Comparison of ENCODE assay signal across 17 mouse cellular contexts in the genomic region with DNA sequence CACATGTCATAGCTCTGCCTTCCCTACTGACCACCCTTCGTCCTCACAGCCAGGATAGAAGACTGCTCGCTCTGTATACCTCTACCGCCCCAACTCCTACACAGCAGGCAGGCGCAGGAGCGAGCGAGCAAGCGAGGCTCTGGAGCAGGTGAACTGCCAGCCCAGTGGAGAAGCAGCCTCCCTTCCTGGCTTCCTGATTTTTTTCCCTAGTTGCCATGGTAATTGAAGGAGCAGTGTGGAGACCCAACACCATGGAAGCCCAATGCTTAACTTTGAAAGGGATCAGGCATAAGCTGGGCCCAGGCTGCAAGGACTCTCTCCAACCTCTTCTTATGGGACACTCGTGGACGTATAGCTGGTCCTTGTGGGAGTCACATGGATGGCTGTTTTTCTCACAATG. TPM values are rescaled to one million over a fixed set of nuclear protein-coding genes. Genes with fewer than 3 reads are reported as not detected.
A peak's percentile ranks its signal among the peaks of the same experiment; 100 is the strongest.
DNase-seq lines count a peak whose midpoint lies in the region; ATAC-seq lines count a peak whose summit lies in the region.
"Had no signal": no experiment of that assay in that cellular context is flagged by ENCODE, and none has a peak within 500 bp of the region (broad histone marks: within the 10 kb centered on the region; RNA-seq: fewer than 3 reads in every experiment).

No protein-coding gene starts in this region.

- H3K27ac ChIP-seq in hindbrain, embryonic 14.5 days: peak overlapping the region; percentile 24; the same call in 1 of the 2 replicates
- no peak overlapping the region for H3K27ac ChIP-seq in hindbrain, embryonic 11.5 days (ENCODE audit: low read depth, low read length)
- H3K27ac ChIP-seq in neural tube, embryonic 14.5 days (ENCODE audit: low read depth, low read length): no peak overlapping the region
- peak overlapping the region; percentile 44; the same call in 1 of the 2 replicates for H3K27ac ChIP-seq in forebrain, embryonic 14.5 days (ENCODE audit: low read depth, low read length)
- H3K27ac ChIP-seq: left cerebral cortex, adult 2 months; limb, embryonic 10.5 days; midbrain, embryonic 12.5 days; neural tube, embryonic 12.5 days had no signal

- no peak overlapping the region for H3K4me2 ChIP-seq in hindbrain, embryonic 14.5 days (replicated peaks)
- H3K4me2 ChIP-seq in hindbrain, embryonic 11.5 days (replicated peaks; ENCODE audit: low read depth, low read length): no peak overlapping the region
- H3K4me2 ChIP-seq in neural tube, embryonic 14.5 days (ENCODE audit: low read depth, low read length): no peak overlapping the region
- no peak overlapping the region for H3K4me2 ChIP-seq in forebrain, embryonic 14.5 days (ENCODE audit: low read length)
- H3K4me2 ChIP-seq: heart, embryonic 11.5 days; liver, embryonic 11.5 days; lung, embryonic 14.5 days; midbrain, embryonic 12.5 days; neural tube, embryonic 12.5 days had no signal

- no peak for DNase-seq in hindbrain, embryonic 14.5 days (ENCODE audit: low spot score)
- DNase-seq in hindbrain, embryonic 11.5 days (ENCODE audit: low spot score): no peak
- DNase-seq in neural tube, embryonic 10.5 days (ENCODE audit: extremely low spot score, low spot score): no peak
- DNase-seq in forebrain, embryonic 14.5 days (ENCODE audit: low spot score): peak; percentile 58
- DNase-seq in urinary bladder, postnatal 14 days (ENCODE audit: low spot score): no peak
- DNase-seq in testis, postnatal 10 days (ENCODE audit: low spot score): no peak
- DNase-seq: lung, postnatal 4 days; thymus, adult 18-20 months had no signal

- no peaks in the 10 kb centered on the region for H3K9me3 ChIP-seq in hindbrain, embryonic 14.5 days (ENCODE audit: control insufficient read depth, low read length)
- no peaks in the 10 kb centered on the region for H3K9me3 ChIP-seq in hindbrain, embryonic 11.5 days (ENCODE audit: control insufficient read depth, low read length)
- H3K9me3 ChIP-seq in neural tube, embryonic 14.5 days (ENCODE audit: control insufficient read depth, low read length): no peaks in the 10 kb centered on the region
- no peaks in the 10 kb centered on the region for H3K9me3 ChIP-seq in forebrain, embryonic 14.5 days (replicated peaks; ENCODE audit: control insufficient read depth, low read length)
- H3K9me3 ChIP-seq: limb, embryonic 10.5 days; midbrain, embryonic 12.5 days had no signal

- peaks cover 10% of the 10 kb centered on the region; the same call in 1 of the 2 replicates for H3K4me1 ChIP-seq in hindbrain, embryonic 14.5 days (replicated peaks; ENCODE audit: control insufficient read depth, insufficient read depth, low read length)
- no peaks in the 10 kb centered on the region; the same call in 1 of the 2 replicates for H3K4me1 ChIP-seq in hindbrain, embryonic 11.5 days (replicated peaks; ENCODE audit: control insufficient read depth, insufficient read depth, low read length)
- peaks cover 13% of the 10 kb centered on the region for H3K4me1 ChIP-seq in neural tube, embryonic 14.5 days (ENCODE audit: control insufficient read depth, insufficient read depth, low read length)
- H3K4me1 ChIP-seq in forebrain, embryonic 14.5 days (ENCODE audit: control insufficient read depth, insufficient read depth, low read length): peaks cover 8% of the 10 kb centered on the region; the same call in 1 of the 2 replicates

- H3K9ac ChIP-seq in hindbrain, embryonic 14.5 days: no peak overlapping the region
- no peak overlapping the region for H3K9ac ChIP-seq in hindbrain, embryonic 11.5 days (ENCODE audit: low read depth, low read length)
- H3K9ac ChIP-seq in neural tube, embryonic 14.5 days (replicated peaks; ENCODE audit: low read depth, low read length): no peak overlapping the region
- no peak overlapping the region for H3K9ac ChIP-seq in forebrain, embryonic 14.5 days (ENCODE audit: low read length)
- H3K9ac ChIP-seq: lung, embryonic 14.5 days; midbrain, embryonic 12.5 days; neural tube, embryonic 12.5 days had no signal

- peak; percentile 39; the same call in 1 of the 2 replicates for ATAC-seq in hindbrain, embryonic 14.5 days (ENCODE audit: low FRiP score)
- no peak for ATAC-seq in hindbrain, embryonic 11.5 days (ENCODE audit: low FRiP score)
- ATAC-seq in neural tube, embryonic 14.5 days (ENCODE audit: low read depth): 0 out of 2 replicates have a peak, but pooled peaks have one; percentile 6
- ATAC-seq in forebrain, embryonic 14.5 days: 0 out of 2 replicates have a peak, but pooled peaks have one; percentile 5

- 33% methylated on average over 9 of the region's 9 CpGs for WGBS in hindbrain, embryonic 14.5 days
- 30% methylated on average over 9 of the region's 9 CpGs for WGBS in hindbrain, embryonic 11.5 days
- 24% methylated on average over 9 of the region's 9 CpGs for WGBS in neural tube, embryonic 14.5 days
- WGBS in forebrain, embryonic 14.5 days: 28% methylated on average over 9 of the region's 9 CpGs

- no peaks in the 10 kb centered on the region for H3K36me3 ChIP-seq in hindbrain, embryonic 14.5 days (replicated peaks; ENCODE audit: control insufficient read depth, insufficient read depth)
- H3K36me3 ChIP-seq in hindbrain, embryonic 11.5 days (ENCODE audit: control insufficient read depth, insufficient read depth, low read length): no peaks in the 10 kb centered on the region
- H3K36me3 ChIP-seq in neural tube, embryonic 14.5 days (ENCODE audit: control insufficient read depth, insufficient read depth, low read length): no peaks in the 10 kb centered on the region
- no peaks in the 10 kb centered on the region for H3K36me3 ChIP-seq in forebrain, embryonic 14.5 days (ENCODE audit: control insufficient read depth, insufficient read depth, low read length)
- H3K36me3 ChIP-seq: limb, embryonic 10.5 days; midbrain, embryonic 12.5 days; neural tube, embryonic 12.5 days had no signal

- no peak overlapping the region for H3K4me3 ChIP-seq in hindbrain, embryonic 14.5 days (replicated peaks; ENCODE audit: low read length)
- H3K4me3 ChIP-seq in hindbrain, embryonic 11.5 days (ENCODE audit: low read depth, low read length): no peak overlapping the region
- no peak overlapping the region for H3K4me3 ChIP-seq in neural tube, embryonic 14.5 days (ENCODE audit: low read depth, low read length)
- no peak overlapping the region for H3K4me3 ChIP-seq in forebrain, embryonic 14.5 days (ENCODE audit: low read depth, low read length)
- H3K4me3 ChIP-seq: erythroblast, embryonic 14.5 days; left cerebral cortex, adult 2 months; limb, embryonic 10.5 days; midbrain, embryonic 12.5 days; neural tube, embryonic 12.5 days had no signal

- peaks cover 54% of the 10 kb centered on the region for H3K27me3 ChIP-seq in hindbrain, embryonic 14.5 days (ENCODE audit: control insufficient read depth, insufficient read depth, low read length)
- peaks cover 45% of the 10 kb centered on the region for H3K27me3 ChIP-seq in hindbrain, embryonic 11.5 days (ENCODE audit: control insufficient read depth, insufficient read depth, low read length)
- H3K27me3 ChIP-seq in neural tube, embryonic 14.5 days (ENCODE audit: control insufficient read depth, insufficient read depth, low read length): peaks cover 11% of the 10 kb centered on the region
- peaks cover 27% of the 10 kb centered on the region for H3K27me3 ChIP-seq in forebrain, embryonic 14.5 days (replicated peaks; ENCODE audit: control insufficient read depth, insufficient read depth, low read length)

RNA-seq across cellular contexts. Expression of a gene that starts 59.4 kb away (rescaled TPM):
- 3.0 and 4.0 TPM in 2 replicates for polyA plus RNA-seq in hindbrain, embryonic 14.5 days (2014; fragmentation: Nextera tagmentation; extraction: Ambion mirVana)
- 0.69 and 0.73 TPM in 2 replicates for polyA plus RNA-seq in hindbrain, embryonic 11.5 days (2014; fragmentation: Nextera tagmentation; extraction: Ambion mirVana)
- 3.5 and 4.7 TPM in 2 replicates for polyA plus RNA-seq in neural tube, embryonic 14.5 days (2014; fragmentation: Nextera tagmentation; extraction: Ambion mirVana)
- 3.0 and 4.3 TPM in 2 replicates for polyA plus RNA-seq in forebrain, embryonic 14.5 days (2014; fragmentation: Nextera tagmentation; extraction: Ambion mirVana)
- polyA plus RNA-seq: erythroblast, embryonic 14.5 days; heart, embryonic 11.5 days had no signal

Comparison
In these comparisons a context has a peak if more than half of its experiments do, and no peak if none do; other contexts are left out.
1. H3K27ac ChIP-seq: peak in hindbrain, embryonic 14.5 days (single experiment) and forebrain, embryonic 14.5 days (single experiment); none in hindbrain, embryonic 11.5 days (single experiment) and neural tube, embryonic 14.5 days (single experiment).